Comparison of ENCODE assay signal across 27 mouse cellular contexts in the genomic region with DNA sequence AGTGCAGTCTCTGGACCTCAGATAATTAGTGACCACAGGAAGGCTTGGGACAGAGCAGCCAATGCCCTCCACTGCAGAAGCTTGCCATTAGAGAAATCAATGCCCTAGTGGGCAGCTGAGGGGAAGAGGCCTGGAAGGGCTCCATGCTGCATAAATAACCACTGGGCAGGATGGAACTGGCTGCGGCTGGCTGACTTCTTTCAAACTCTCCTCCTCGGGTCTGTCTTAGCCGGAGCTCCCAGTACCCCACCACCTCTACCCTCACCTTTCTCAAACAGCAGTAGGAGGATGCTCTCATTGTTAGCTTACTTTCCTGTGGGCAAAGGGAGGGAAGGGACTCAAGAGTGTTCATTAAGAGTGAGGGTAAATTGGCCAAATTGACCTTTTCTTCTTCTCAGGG. TPM values are rescaled to one million over a fixed set of nuclear protein-coding genes. Genes with fewer than 3 reads are reported as not detected.
DNase-seq lines count a peak whose midpoint lies in the region; ATAC-seq and TF ChIP-seq lines count a peak whose summit lies in the region.
"Had no signal": no experiment of that assay in that cellular context is flagged by ENCODE, and none has a peak within 500 bp of the region (broad histone marks: within the 10 kb centered on the region; RNA-seq: fewer than 3 reads in every experiment).

No protein-coding gene starts in this region.

- ATAC-seq in intestine, embryonic 15.5 days: no peak
- no peak for ATAC-seq in intestine, postnatal 0 days
- no peak for ATAC-seq in midbrain, embryonic 11.5 days (ENCODE audit: low FRiP score)
- no peak for ATAC-seq in midbrain, embryonic 14.5 days (ENCODE audit: low FRiP score, low TSS enrichment)
- 0 out of 2 replicates have a peak, but pooled peaks have one; percentile 25 for ATAC-seq in kidney, embryonic 16.5 days (ENCODE audit: low FRiP score, low TSS enrichment)
- ATAC-seq: CD4-positive, CD25-positive, alpha-beta regulatory T cell, adult 4 months; forebrain, postnatal 0 days had no signal

- peak; percentile 65 for DNase-seq in midbrain, embryonic 11.5 days (ENCODE audit: low spot score, missing footprints)
- DNase-seq in midbrain, embryonic 14.5 days: no peak
- DNase-seq in kidney, postnatal 36 days: peak; percentile 26 to 32
- no peak for DNase-seq in gastrocnemius, adult 2 months
- DNase-seq: adrenal gland, postnatal 14 days; cerebellum, adult 11 months; cerebellum, adult 9-11 months; embryo, embryonic 11 days; forebrain, postnatal 0 days; gastrocnemius, postnatal 10 days; heart, postnatal 14 days; layer of hippocampus, adult 9-11 months; liver; lung, embryonic 14.5 days; lung, postnatal 14 days; retina, postnatal 1 day; right cerebral cortex, postnatal 14 days had no signal

- H3K27me3 ChIP-seq in intestine, embryonic 15.5 days (replicated peaks): peaks cover 21% of the 10 kb centered on the region
- no peaks in the 10 kb centered on the region for H3K27me3 ChIP-seq in intestine, postnatal 0 days (replicated peaks; ENCODE audit: control insufficient read depth, insufficient read depth, low read length)
- H3K27me3 ChIP-seq in midbrain, embryonic 11.5 days (ENCODE audit: control insufficient read depth, insufficient read depth, low read length): peaks cover 36% of the 10 kb centered on the region
- H3K27me3 ChIP-seq in midbrain, embryonic 14.5 days (ENCODE audit: control insufficient read depth, insufficient read depth, low read length): peaks cover 38% of the 10 kb centered on the region
- peaks cover 29% of the 10 kb centered on the region for H3K27me3 ChIP-seq in kidney, embryonic 16.5 days (ENCODE audit: insufficient read depth, low read length)

- no peaks in the 10 kb centered on the region for H3K36me3 ChIP-seq in intestine, embryonic 15.5 days
- H3K36me3 ChIP-seq in intestine, postnatal 0 days (ENCODE audit: control insufficient read depth, insufficient read depth): no peaks in the 10 kb centered on the region
- no peaks in the 10 kb centered on the region for H3K36me3 ChIP-seq in midbrain, embryonic 11.5 days (ENCODE audit: control insufficient read depth, insufficient read depth, low read length)
- no peaks in the 10 kb centered on the region for H3K36me3 ChIP-seq in midbrain, embryonic 14.5 days (ENCODE audit: control insufficient read depth, insufficient read depth, low read length)
- H3K36me3 ChIP-seq in kidney, embryonic 16.5 days (ENCODE audit: insufficient read depth, low read length): no peaks in the 10 kb centered on the region
- H3K36me3 ChIP-seq: forebrain, embryonic 12.5 days; hindbrain, embryonic 12.5 days; liver, embryonic 15.5 days had no signal

- 68% methylated on average over 3 of the region's 3 CpGs for WGBS in intestine, embryonic 15.5 days
- WGBS in intestine, postnatal 0 days: 78% methylated on average over 3 of the region's 3 CpGs
- 72% methylated on average over 3 of the region's 3 CpGs for WGBS in midbrain, embryonic 11.5 days
- WGBS in midbrain, embryonic 14.5 days: 52% methylated on average over 3 of the region's 3 CpGs
- 52% methylated on average over 3 of the region's 3 CpGs for WGBS in kidney, embryonic 16.5 days

- H3K4me3 ChIP-seq in intestine, embryonic 15.5 days (replicated peaks): no peak overlapping the region
- no peak overlapping the region for H3K4me3 ChIP-seq in intestine, postnatal 0 days (ENCODE audit: low read depth, low read length)
- H3K4me3 ChIP-seq in midbrain, embryonic 11.5 days (ENCODE audit: low read depth, low read length): no peak overlapping the region
- H3K4me3 ChIP-seq in midbrain, embryonic 14.5 days (replicated peaks; ENCODE audit: low read depth, low read length): no peak overlapping the region
- no peak overlapping the region for H3K4me3 ChIP-seq in kidney, embryonic 16.5 days (ENCODE audit: low read length)
- H3K4me3 ChIP-seq in gastrocnemius, adult 2 months: no peak overlapping the region
- H3K4me3 ChIP-seq: erythroblast, embryonic 14.5 days; forebrain, embryonic 12.5 days; hindbrain, embryonic 12.5 days; liver, embryonic 15.5 days had no signal

- peak overlapping the region; percentile 35 for H3K4me2 ChIP-seq in intestine, embryonic 15.5 days (replicated peaks)
- H3K4me2 ChIP-seq in intestine, postnatal 0 days (replicated peaks; ENCODE audit: low read depth): no peak overlapping the region
- no peak overlapping the region for H3K4me2 ChIP-seq in midbrain, embryonic 11.5 days
- no peak overlapping the region for H3K4me2 ChIP-seq in midbrain, embryonic 14.5 days (ENCODE audit: low read length)
- no peak overlapping the region for H3K4me2 ChIP-seq in kidney, embryonic 16.5 days (replicated peaks; ENCODE audit: low read depth, low read length)
- H3K4me2 ChIP-seq: forebrain, embryonic 12.5 days; hindbrain, embryonic 12.5 days; liver, embryonic 15.5 days; lung, embryonic 14.5 days had no signal

- TF ChIP-seq CTCF in intestine, postnatal 0 days (IDR thresholded peaks at IDR 0.05; ENCODE audit: low read depth): no peak
- TF ChIP-seq CTCF in gastrocnemius, adult 2 months (IDR thresholded peaks at IDR 0.05): no peak

- H3K9me3 ChIP-seq in intestine, embryonic 15.5 days: no peaks in the 10 kb centered on the region
- no peaks in the 10 kb centered on the region for H3K9me3 ChIP-seq in intestine, postnatal 0 days (ENCODE audit: control insufficient read depth)
- no peaks in the 10 kb centered on the region for H3K9me3 ChIP-seq in midbrain, embryonic 11.5 days (ENCODE audit: control insufficient read depth, low read length)
- H3K9me3 ChIP-seq in midbrain, embryonic 14.5 days (ENCODE audit: control insufficient read depth, low read length): no peaks in the 10 kb centered on the region
- H3K9me3 ChIP-seq in kidney, embryonic 16.5 days (ENCODE audit: low read length): no peaks in the 10 kb centered on the region
- H3K9me3 ChIP-seq: forebrain, embryonic 12.5 days; hindbrain, embryonic 12.5 days; liver, embryonic 15.5 days had no signal

- no peak overlapping the region for H3K9ac ChIP-seq in intestine, embryonic 15.5 days
- no peak overlapping the region for H3K9ac ChIP-seq in intestine, postnatal 0 days (ENCODE audit: low read depth, low read length)
- H3K9ac ChIP-seq in midbrain, embryonic 11.5 days (ENCODE audit: low read length): no peak overlapping the region
- H3K9ac ChIP-seq in midbrain, embryonic 14.5 days (replicated peaks; ENCODE audit: low read length): no peak overlapping the region
- H3K9ac ChIP-seq in kidney, embryonic 16.5 days (replicated peaks; ENCODE audit: low read length): no peak overlapping the region
- H3K9ac ChIP-seq: forebrain, embryonic 12.5 days; forebrain, postnatal 0 days; hindbrain, embryonic 12.5 days; liver, embryonic 15.5 days; lung, embryonic 14.5 days had no signal

- H3K4me1 ChIP-seq in intestine, embryonic 15.5 days (replicated peaks): peaks cover 14% of the 10 kb centered on the region; the same call in 1 of the 2 replicates
- 0 out of 2 replicates have a peak, but pooled peaks cover 8% of the 10 kb centered on the region for H3K4me1 ChIP-seq in intestine, postnatal 0 days (replicated peaks; ENCODE audit: control insufficient read depth, insufficient read depth, low read length)
- peaks cover 11% of the 10 kb centered on the region for H3K4me1 ChIP-seq in midbrain, embryonic 11.5 days (ENCODE audit: control insufficient read depth, insufficient read depth, low read length)
- H3K4me1 ChIP-seq in midbrain, embryonic 14.5 days (ENCODE audit: control insufficient read depth, insufficient read depth, low read length): peaks cover 7% of the 10 kb centered on the region; the same call in 1 of the 2 replicates
- peaks cover 21% of the 10 kb centered on the region for H3K4me1 ChIP-seq in kidney, embryonic 16.5 days (ENCODE audit: insufficient read depth, low read length)

- H3K27ac ChIP-seq in intestine, embryonic 15.5 days: no peak overlapping the region
- H3K27ac ChIP-seq in intestine, postnatal 0 days (ENCODE audit: low read depth, low read length): no peak overlapping the region
- no peak overlapping the region for H3K27ac ChIP-seq in midbrain, embryonic 11.5 days (ENCODE audit: low read depth, low read length)
- no peak overlapping the region for H3K27ac ChIP-seq in midbrain, embryonic 14.5 days (replicated peaks; ENCODE audit: low read depth, low read length)
- no peak overlapping the region for H3K27ac ChIP-seq in kidney, embryonic 16.5 days (ENCODE audit: low read length)
- no peak overlapping the region for H3K27ac ChIP-seq in gastrocnemius, adult 2 months
- H3K27ac ChIP-seq: forebrain, embryonic 12.5 days; hindbrain, embryonic 12.5 days; kidney, postnatal 0 days; liver, embryonic 15.5 days had no signal

- intact Hi-C loops in gastrocnemius, adult 2 months (cut with DNase I): no loop called here

RNA-seq across cellular contexts. Expression of a gene that starts 2.6 kb away (rescaled TPM):
- 13.4 and 14.1 TPM in 2 replicates for polyA plus RNA-seq in intestine, embryonic 15.5 days (2015; fragmentation: Nextera tagmentation; extraction: Ambion mirVana)
- 1.5 and 1.9 TPM in 2 replicates for polyA plus RNA-seq in intestine, postnatal 0 days (2015; fragmentation: Nextera tagmentation; extraction: Ambion mirVana)
- polyA plus RNA-seq in midbrain, embryonic 11.5 days (2014; fragmentation: Nextera tagmentation; extraction: Ambion mirVana): 1.1 and 1.4 TPM in 2 replicates
- 2.5 and 3.5 TPM in 2 replicates for polyA plus RNA-seq in midbrain, embryonic 14.5 days (2014; fragmentation: Nextera tagmentation; extraction: Ambion mirVana)
- 2.7 TPM in 2 replicates for polyA plus RNA-seq in kidney, embryonic 16.5 days (2015; fragmentation: Nextera tagmentation; extraction: Ambion mirVana)
- under 1 TPM; 0.17 to 0.41 TPM for total RNA-seq in gastrocnemius, adult 2 months (2021)
- total RNA-seq: adrenal gland, postnatal 14 days had no signal
- polyA plus RNA-seq: limb, embryonic 11.5 days had no signal

RNA-seq across cellular contexts. Expression of a gene that starts 50.9 kb away (rescaled TPM):
- polyA plus RNA-seq in intestine, embryonic 15.5 days (2015; fragmentation: Nextera tagmentation; extraction: Ambion mirVana): 243 and 269 TPM in 2 replicates
- 112 and 113 TPM in 2 replicates for polyA plus RNA-seq in intestine, postnatal 0 days (2015; fragmentation: Nextera tagmentation; extraction: Ambion mirVana)
- polyA plus RNA-seq in midbrain, embryonic 11.5 days (2014; fragmentation: Nextera tagmentation; extraction: Ambion mirVana): 361 and 378 TPM in 2 replicates
- 258 and 288 TPM in 2 replicates for polyA plus RNA-seq in midbrain, embryonic 14.5 days (2014; fragmentation: Nextera tagmentation; extraction: Ambion mirVana)
- 279 and 331 TPM in 2 replicates for polyA plus RNA-seq in kidney, embryonic 16.5 days (2015; fragmentation: Nextera tagmentation; extraction: Ambion mirVana)
- total RNA-seq in gastrocnemius, adult 2 months (2021): 10 to 100 TPM; 14.4 to 17.7 TPM

RNA-seq across cellular contexts. Expression of a gene that starts 51.3 kb away (rescaled TPM):
- 26.4 and 27.1 TPM in 2 replicates for polyA plus RNA-seq in intestine, embryonic 15.5 days (2015; fragmentation: Nextera tagmentation; extraction: Ambion mirVana)
- polyA plus RNA-seq in intestine, postnatal 0 days (2015; fragmentation: Nextera tagmentation; extraction: Ambion mirVana): 34.9 and 35.4 TPM in 2 replicates
- polyA plus RNA-seq in midbrain, embryonic 11.5 days (2014; fragmentation: Nextera tagmentation; extraction: Ambion mirVana): 29.8 and 30.4 TPM in 2 replicates
- polyA plus RNA-seq in midbrain, embryonic 14.5 days (2014; fragmentation: Nextera tagmentation; extraction: Ambion mirVana): 20.2 and 29.5 TPM in 2 replicates
- 32.0 and 34.8 TPM in 2 replicates for polyA plus RNA-seq in kidney, embryonic 16.5 days (2015; fragmentation: Nextera tagmentation; extraction: Ambion mirVana)
- total RNA-seq in gastrocnemius, adult 2 months (2021): 10 to 100 TPM in 1 of 2 experiments, 1 to 10 TPM in 1; 7.8 to 11.6 TPM

Comparison
In these comparisons a context has a peak if more than half of its experiments do, and no peak if none do; other contexts are left out.
1. DNase-seq: peak in midbrain, embryonic 11.5 days (single experiment) and kidney, postnatal 36 days (2 of 2); none in midbrain, embryonic 14.5 days (single experiment) and gastrocnemius, adult 2 months (single experiment).